Mouse (Mus musculus) erythroblast, embryonic 14.5 days (primary cell): ENCODE results near the gene 4931428F04Rik.

Source experiments
- GATA1 ChIP-seq: IDR thresholded peaks from 2 replicates; pipeline ENCODE4 v1.6.1; 2012; ENCODE audit warnings: low read length, inconsistent platforms, mixed read lengths
- TAL1 ChIP-seq: IDR thresholded peaks from 3 replicates; pipeline ENCODE4 v1.6.1; 2012; ENCODE audit warnings: low read length, inconsistent platforms, mixed read lengths

DNA sequence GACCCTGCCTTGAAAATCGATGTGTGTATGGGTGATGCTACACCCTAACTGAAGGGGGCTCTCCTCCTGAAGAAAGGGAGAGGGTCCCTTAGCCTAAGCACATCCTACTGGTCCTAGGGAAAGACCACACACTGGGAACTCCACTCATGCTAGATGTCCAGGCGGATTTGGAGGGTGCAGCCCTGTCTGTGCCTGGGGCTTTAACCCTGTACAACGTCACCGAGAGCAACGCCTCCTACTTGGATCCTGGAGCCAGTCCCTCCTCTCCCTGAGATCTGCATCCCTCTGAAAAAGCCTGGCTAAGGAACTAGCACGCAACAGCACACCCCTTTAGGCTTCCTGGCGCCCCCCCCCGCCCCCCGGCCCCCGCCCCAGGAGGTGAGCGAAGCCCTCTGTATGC lies 14.3 kb downstream of the 4931428F04Rik start:
- TF ChIP-seq TAL1 (no peak), GATA1 (no peak)
